ENCODE assay signal across 32 mouse cellular contexts in genomic region chrX:7566352-7566751, GRCm38 (mm10). TPM values are rescaled to one million over a fixed set of nuclear protein-coding genes. Genes with fewer than 3 reads are reported as not detected.
DNase-seq lines count a peak whose midpoint lies in the region; ATAC-seq and TF ChIP-seq lines count a peak whose summit lies in the region.
"Had no signal": no experiment of that assay in that cellular context is flagged by ENCODE, and none has a peak within 500 bp of the region (broad histone marks: within the 10 kb centered on the region; RNA-seq: fewer than 3 reads in every experiment).

No protein-coding gene starts in this region.

- no peaks in the 10 kb centered on the region for H3K27me3 ChIP-seq in MEL (ENCODE audit: control insufficient read depth in 1 of 2, insufficient read depth in 2 of 2, low read length in 2 of 2)
- H3K27me3 ChIP-seq: CH12.LX; embryonic facial prominence, embryonic 12.5 days; forebrain, embryonic 13.5 days; liver, embryonic 15.5 days; neural tube, embryonic 15.5 days; stomach, embryonic 15.5 days had no signal

- no peaks in the 10 kb centered on the region for H3K79me2 ChIP-seq in MEL (ENCODE audit: control insufficient read depth, insufficient read depth, low read length, poor library complexity)

- TF ChIP-seq RAD21 in MEL (IDR thresholded peaks at IDR 0.05; ENCODE audit: low read depth, low read length) = no peak

- no peak for TF ChIP-seq CTCF in MEL (IDR thresholded peaks at IDR 0.05 in 2 of 3, conservative IDR thresholded peaks at IDR 0.05 in 1 of 3; ENCODE audit: control insufficient read depth in 1 of 3, insufficient read depth in 1 of 3, low read depth in 2 of 3, low read length in 3 of 3, poor library complexity in 1 of 3, severe bottlenecking in 1 of 3)

- TF ChIP-seq POLR2A in MEL (IDR thresholded peaks at IDR 0.05; ENCODE audit: control insufficient read depth in 1 of 2, insufficient read depth in 1 of 2, low read depth in 1 of 2, low read length in 2 of 2, poor library complexity in 1 of 2) = no peak

- peak; percentile 3 for DNase-seq in thymus, postnatal 0 days (ENCODE audit: low spot score)
- DNase-seq in thymus, postnatal 25 days = no peak
- DNase-seq in MEL (ENCODE audit: low read depth, low spot score) = peak; percentile 73
- peak; percentile 83 for DNase-seq in induced T-regulatory cell, adult 2 months (ENCODE audit: low read depth)
- DNase-seq in embryo, embryonic 10 days (ENCODE audit: low spot score) = no peak
- DNase-seq in cerebellum, adult 9-10 months = no peak
- DNase-seq: adrenal gland, postnatal 25 days; cerebellum, postnatal 10 days; kidney, postnatal 25 days; liver; right cerebral cortex, adult 18-20 months; right cerebral cortex, postnatal 4 days had no signal

- no peaks in the 10 kb centered on the region for H3K9me3 ChIP-seq in MEL (replicated peaks; ENCODE audit: insufficient read depth, low read length)
- H3K9me3 ChIP-seq: embryonic facial prominence, embryonic 12.5 days; forebrain, embryonic 13.5 days; G1E; heart, embryonic 10.5 days; limb, embryonic 10.5 days; liver, embryonic 15.5 days; midbrain, embryonic 10.5 days; neural tube, embryonic 15.5 days; stomach, embryonic 15.5 days had no signal

- H3K4me1 ChIP-seq in MEL (ENCODE audit: control insufficient read depth in 1 of 2, insufficient read depth in 2 of 2, low read length in 2 of 2) = peaks cover 8 to 23% of the 10 kb centered on the region in 2 experiments
- H3K4me1 ChIP-seq: embryonic facial prominence, embryonic 12.5 days; heart, embryonic 10.5 days; limb, embryonic 10.5 days; stomach, embryonic 15.5 days had no signal

- H3K36me3 ChIP-seq in MEL (ENCODE audit: control insufficient read depth in 1 of 2, insufficient read depth in 2 of 2, low read length in 2 of 2) = peaks cover 0 to 16% of the 10 kb centered on the region in 2 experiments; a peak in 2 of 4 replicates
- H3K36me3 ChIP-seq: embryonic facial prominence, embryonic 12.5 days; heart, embryonic 10.5 days; limb, embryonic 10.5 days; liver, embryonic 15.5 days; midbrain, embryonic 10.5 days; neural tube, embryonic 15.5 days; stomach, embryonic 15.5 days had no signal

- peak overlapping the region; percentile 24 for H3K9ac ChIP-seq in MEL (ENCODE audit: control insufficient read depth, low read depth, low read length, poor library complexity, severe bottlenecking)
- H3K9ac ChIP-seq: embryonic facial prominence, embryonic 12.5 days; forebrain, embryonic 13.5 days; liver, embryonic 15.5 days; neural tube, embryonic 15.5 days; stomach, embryonic 15.5 days had no signal

- H3K4me3 ChIP-seq in MEL (ENCODE audit: control insufficient read depth in 1 of 2, insufficient read depth in 1 of 2, low read depth in 2 of 2, low read length in 2 of 2) = peak overlapping the region in 1 of 2 experiments; percentile 33; a peak in 2 of 4 replicates
- H3K4me3 ChIP-seq: embryonic facial prominence, embryonic 12.5 days; forebrain, embryonic 13.5 days; heart, embryonic 10.5 days; layer of hippocampus, adult 2 months; limb, embryonic 10.5 days; liver, embryonic 15.5 days; midbrain, embryonic 10.5 days; neural tube, embryonic 15.5 days; stomach, embryonic 15.5 days had no signal

- peak overlapping the region; percentile 29 for H3K27ac ChIP-seq in MEL (ENCODE audit: control insufficient read depth, low read depth, low read length)
- H3K27ac ChIP-seq: embryonic facial prominence, embryonic 12.5 days; forebrain, embryonic 13.5 days; heart, embryonic 10.5 days; layer of hippocampus, adult 2 months; limb, embryonic 10.5 days; liver, embryonic 15.5 days; midbrain, embryonic 10.5 days; neural tube, embryonic 15.5 days; stomach, embryonic 15.5 days had no signal

- no peak for TF ChIP-seq EP300 in MEL (IDR thresholded peaks at IDR 0.05; ENCODE audit: low read depth in 1 of 2, low read length in 2 of 2)

- ATAC-seq in erythroid progenitor cell, adult 5-6 weeks (replicated peaks; ENCODE audit: low FRiP score, poor library complexity, severe bottlenecking) = no peak
- ATAC-seq: forebrain, embryonic 13.5 days; hindbrain, embryonic 16.5 days; intestine, postnatal 0 days had no signal

TF ChIP-seq in MEL, 35 proteins besides CTCF, POLR2A, EP300 and RAD21:
- TF ChIP-seq GATA1 (IDR thresholded peaks at IDR 0.05; ENCODE audit: low read depth, low read length) = no peak; the same call in 1 of the 2 replicates
- TF ChIP-seq TBP (IDR thresholded peaks at IDR 0.05; ENCODE audit: low read depth, low read length) = peak; percentile 46; the same call in 1 of the 2 replicates
- TF ChIP-seq MEF2A (IDR thresholded peaks at IDR 0.05; ENCODE audit: extremely low read depth, insufficient replicate concordance, low read depth, low read length, poor library complexity, severe bottlenecking) = no peak
- TF ChIP-seq HCFC1 (IDR thresholded peaks at IDR 0.05; ENCODE audit: low read depth, low read length) = no peak

RNA-seq across cellular contexts. Expression of gene Foxp3, which starts 7.1 kb away (rescaled TPM):
- 0.10 and 0.44 TPM in 2 replicates for polyA plus RNA-seq in thymus, postnatal 0 days (2015; fragmentation: Nextera tagmentation; extraction: Ambion mirVana)
- total RNA-seq in MEL (2012; rRNA removed) = 0.36 and 0.42 TPM in 2 replicates
- polyA plus RNA-seq in MEL (2012; ENCODE audit: insufficient read depth in 1 of 2, insufficient read length in 2 of 2, low read depth in 1 of 2, low replicate concordance in 2 of 2, missing spikeins in 1 of 2) = under 1 TPM in 1 of 2 experiments, not detected in 1; 0.31 TPM
- total RNA-seq in erythroid progenitor cell, adult 5-6 weeks (2015; ENCODE audit: low replicate concordance) = 2.2 and 3.8 TPM in 2 replicates
- not detected in 2 replicates for total RNA-seq in erythroid progenitor cell, adult 5-6 weeks (2017; ENCODE audit: low replicate concordance)
- total RNA-seq: adrenal gland, postnatal 25 days had no signal
- polyA plus RNA-seq: embryonic facial prominence, embryonic 12.5 days; forebrain, embryonic 13.5 days; heart, embryonic 10.5 days had no signal

RNA-seq across cellular contexts. Expression of gene Ppp1r3f, which starts 7.7 kb away (rescaled TPM):
- 0.73 TPM in 2 replicates for polyA plus RNA-seq in thymus, postnatal 0 days (2015; fragmentation: Nextera tagmentation; extraction: Ambion mirVana)
- 1.6 and 1.7 TPM in 2 replicates for total RNA-seq in MEL (2012; rRNA removed)
- 1 to 10 TPM in 1 of 2 experiments, not detected in 1; 2.0 TPM for polyA plus RNA-seq in MEL (2012; ENCODE audit: insufficient read depth in 1 of 2, insufficient read length in 2 of 2, low read depth in 1 of 2, low replicate concordance in 2 of 2, missing spikeins in 1 of 2)
- 10.1 TPM in 1 of 2 replicates, not detected in the other for total RNA-seq in erythroid progenitor cell, adult 5-6 weeks (2015; ENCODE audit: low replicate concordance)
- total RNA-seq in erythroid progenitor cell, adult 5-6 weeks (2017; ENCODE audit: low replicate concordance) = 0.26 TPM in 1 of 2 replicates, not detected in the other

RNA-seq across cellular contexts. Expression of gene Ccdc22, which starts 39.0 kb away (rescaled TPM):
- 33.1 and 36.0 TPM in 2 replicates for polyA plus RNA-seq in thymus, postnatal 0 days (2015; fragmentation: Nextera tagmentation; extraction: Ambion mirVana)
- total RNA-seq in MEL (2012; rRNA removed) = 36.1 and 37.8 TPM in 2 replicates
- 10 to 100 TPM in 1 of 2 experiments, not detected in 1; 37.9 TPM for polyA plus RNA-seq in MEL (2012; ENCODE audit: insufficient read depth in 1 of 2, insufficient read length in 2 of 2, low read depth in 1 of 2, low replicate concordance in 2 of 2, missing spikeins in 1 of 2)
- 8.6 and 9.2 TPM in 2 replicates for total RNA-seq in erythroid progenitor cell, adult 5-6 weeks (2015; ENCODE audit: low replicate concordance)
- total RNA-seq in erythroid progenitor cell, adult 5-6 weeks (2017; ENCODE audit: low replicate concordance) = 12.0 and 17.3 TPM in 2 replicates

RNA-seq across cellular contexts. Expression of gene Cacna1f, which starts 40.5 kb away (rescaled TPM):
- 0.04 and 0.07 TPM in 2 replicates for polyA plus RNA-seq in thymus, postnatal 0 days (2015; fragmentation: Nextera tagmentation; extraction: Ambion mirVana)
- 0.03 TPM in 1 of 2 replicates, not detected in the other for total RNA-seq in MEL (2012; rRNA removed)
- polyA plus RNA-seq in MEL (2012; ENCODE audit: insufficient read depth in 1 of 2, insufficient read length in 2 of 2, low read depth in 1 of 2, low replicate concordance in 2 of 2, missing spikeins in 1 of 2) = under 1 TPM in 1 of 2 experiments, not detected in 1; 0.17 TPM
- not detected in 2 replicates for total RNA-seq in erythroid progenitor cell, adult 5-6 weeks (2015; ENCODE audit: low replicate concordance)
- not detected in 2 replicates for total RNA-seq in erythroid progenitor cell, adult 5-6 weeks (2017; ENCODE audit: low replicate concordance)
- total RNA-seq: adrenal gland, postnatal 25 days; gastrocnemius, adult 8-10 months; hematopoietic stem cell, adult 5-6 weeks; layer of hippocampus, postnatal 25 days had no signal
- polyA plus RNA-seq: heart, embryonic 16.5 days; intestine, postnatal 0 days; kidney, embryonic 14.5 days; limb, embryonic 10.5 days; lung, embryonic 16.5 days; midbrain, embryonic 10.5 days; stomach, embryonic 15.5 days had no signal

Comparison
In these comparisons a context has a peak if more than half of its experiments do, and no peak if none do; other contexts are left out.
1. DNase-seq: peak in thymus, postnatal 0 days (single experiment), MEL (single experiment) and induced T-regulatory cell, adult 2 months (single experiment); none in thymus, postnatal 25 days (single experiment), embryo, embryonic 10 days (single experiment) and cerebellum, adult 9-10 months (single experiment).